Mouse (Mus musculus) frontal cortex, postnatal 14 days (tissue): Measurements from ENCODE around the gene Rsrp1.
"Not testable (repeated sequence)": the region's sequence is repeated elsewhere in the genome, so short reads cannot be mapped to it uniquely, and the experiment has no call there.

Experiments
- DNase-seq, 2 experiments: peaks; one replicate each; pipeline ENCODE4 v3.0.0; 2022; ENCODE audit warnings: low spot score in 2 of 2

Gene Rsrp1

GRCm38 (mm10) chr4:134923258-134924018, at the start of gene Rsrp1:
TSS of gene Rsrp1 (plus strand) at chr4:134923592.
- DNase-seq, result peak; percentile 97 to 98

- DNase-seq, result no peak
These were observed 47.2 kb upstream of the Rsrp1 start for GRCm38 (mm10) chr4:134876171-134876570.

GRCm38 (mm10) chr4:134879410-134879981, 43.9 kb upstream of the Rsrp1 start:
- peak; percentile 28 to 64 for DNase-seq

- DNase-seq, result no peak
These were observed 43.4 kb upstream of the Rsrp1 start for GRCm38 (mm10) chr4:134880041-134880440.

- DNase-seq, result no peak
These were observed 40.1 kb upstream of the Rsrp1 start for GRCm38 (mm10) chr4:134883266-134883665.

- no peak for DNase-seq
These were observed 39.6 kb upstream of the Rsrp1 start for GRCm38 (mm10) chr4:134883808-134884207.

GRCm38 (mm10) chr4:134884364-134884763, 39.0 kb upstream of the Rsrp1 start:
- DNase-seq, result no peak

GRCm38 (mm10) chr4:134892096-134892495, 31.3 kb upstream of the Rsrp1 start:
- DNase-seq, result peak in 1 of 2 experiments; percentile 56

- DNase-seq, result no peak
These were observed 26.1 kb upstream of the Rsrp1 start for GRCm38 (mm10) chr4:134897256-134897655.

GRCm38 (mm10) chr4:134901126-134901525, 22.3 kb upstream of the Rsrp1 start:
- DNase-seq, result no peak

- no peak for DNase-seq
These were observed 20.3 kb upstream of the Rsrp1 start for GRCm38 (mm10) chr4:134903046-134903445.

GRCm38 (mm10) chr4:134911406-134911805, 12.0 kb upstream of the Rsrp1 start:
- not testable (repeated sequence) for DNase-seq

GRCm38 (mm10) chr4:134913413-134913812, 10.0 kb upstream of the Rsrp1 start:
- DNase-seq, result no peak

GRCm38 (mm10) chr4:134914122-134914863, 9.1 kb upstream of the Rsrp1 start:
- no peak for DNase-seq

GRCm38 (mm10) chr4:134914864-134915209, 8.6 kb upstream of the Rsrp1 start, which contains the start of gene Tmem50a:
TSS of gene Tmem50a (minus strand) at chr4:134915024.
- peak; percentile 83 to 85 for DNase-seq

GRCm38 (mm10) chr4:134915223-134916050, 8.0 kb upstream of the Rsrp1 start:
- no peak for DNase-seq

GRCm38 (mm10) chr4:134917194-134917593, 6.2 kb upstream of the Rsrp1 start:
- DNase-seq, result no peak

- no peak for DNase-seq
These were observed 5.0 kb upstream of the Rsrp1 start for GRCm38 (mm10) chr4:134918381-134918780.

- no peak for DNase-seq
These were observed 3.5 kb upstream of the Rsrp1 start for GRCm38 (mm10) chr4:134919733-134920540.

GRCm38 (mm10) chr4:134920631-134921030, 2.8 kb upstream of the Rsrp1 start:
- no peak for DNase-seq

- DNase-seq, result no peak
These were observed 1.7 kb upstream of the Rsrp1 start for GRCm38 (mm10) chr4:134921703-134922102.
